Mouse (Mus musculus): ENCODE measurements around the gene Arhgef17. TPM values are rescaled to one million over a fixed set of nuclear protein-coding genes. Genes with fewer than 3 reads are reported as not detected.

Gene Arhgef17
- total RNA-seq, 2 experiments from 2014 or later: 29.6 to 35.5 TPM

GRCm38 (mm10) chr7:100941169-100941568, 9.3 kb upstream of the Arhgef17 start:
- DNase-seq: no peak

DNA sequence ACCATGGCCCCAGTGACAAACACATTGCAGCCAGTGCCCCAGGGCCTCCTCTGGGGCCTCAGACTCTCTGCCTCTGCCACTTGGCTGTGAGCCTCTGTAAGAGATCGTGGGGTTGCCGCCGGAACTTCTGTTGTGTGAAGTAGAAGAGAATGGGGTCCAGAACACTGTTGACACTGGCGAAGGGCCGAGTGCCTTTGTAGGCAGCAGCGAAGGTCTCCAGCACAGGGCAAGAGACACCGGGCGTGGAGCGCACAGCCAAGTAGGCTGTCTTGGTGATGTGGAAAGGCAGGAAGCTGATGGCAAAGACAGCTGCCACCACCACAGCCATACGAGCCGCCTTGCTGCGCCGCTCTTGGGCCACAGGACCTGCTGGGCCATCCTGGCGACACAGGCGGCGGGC, 6.2 kb upstream of the Arhgef17 start:
- DNase-seq: no peak

- DNase-seq: no peak
Observed at GRCm38 (mm10) chr7:100937481-100937880, 5.6 kb upstream of the Arhgef17 start.

DNA sequence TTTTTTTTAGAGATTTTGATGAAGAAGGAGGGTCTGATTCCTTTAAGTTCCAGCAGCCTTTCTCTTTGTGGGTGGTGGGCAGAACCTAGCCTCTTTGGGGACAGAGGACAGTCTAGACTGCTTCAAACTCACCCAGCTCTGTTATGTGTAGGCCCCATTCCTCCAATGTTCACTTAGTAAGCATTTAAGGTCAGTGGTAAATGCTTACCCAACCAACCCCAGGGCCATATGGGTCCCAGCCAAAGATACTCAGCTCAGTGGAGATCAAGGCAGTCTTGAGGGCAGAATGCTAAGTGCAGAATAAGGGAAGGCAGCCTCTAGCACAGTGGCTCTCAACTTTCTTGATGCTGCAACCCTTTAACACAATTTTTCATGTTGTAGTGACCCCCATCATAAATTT, 1.6 kb upstream of the Arhgef17 start:
- DNase-seq: no peak

- peak; percentile 90 for DNase-seq
Observed at GRCm38 (mm10) chr7:100932481-100933007, 637 bp upstream of the Arhgef17 start.

DNA sequence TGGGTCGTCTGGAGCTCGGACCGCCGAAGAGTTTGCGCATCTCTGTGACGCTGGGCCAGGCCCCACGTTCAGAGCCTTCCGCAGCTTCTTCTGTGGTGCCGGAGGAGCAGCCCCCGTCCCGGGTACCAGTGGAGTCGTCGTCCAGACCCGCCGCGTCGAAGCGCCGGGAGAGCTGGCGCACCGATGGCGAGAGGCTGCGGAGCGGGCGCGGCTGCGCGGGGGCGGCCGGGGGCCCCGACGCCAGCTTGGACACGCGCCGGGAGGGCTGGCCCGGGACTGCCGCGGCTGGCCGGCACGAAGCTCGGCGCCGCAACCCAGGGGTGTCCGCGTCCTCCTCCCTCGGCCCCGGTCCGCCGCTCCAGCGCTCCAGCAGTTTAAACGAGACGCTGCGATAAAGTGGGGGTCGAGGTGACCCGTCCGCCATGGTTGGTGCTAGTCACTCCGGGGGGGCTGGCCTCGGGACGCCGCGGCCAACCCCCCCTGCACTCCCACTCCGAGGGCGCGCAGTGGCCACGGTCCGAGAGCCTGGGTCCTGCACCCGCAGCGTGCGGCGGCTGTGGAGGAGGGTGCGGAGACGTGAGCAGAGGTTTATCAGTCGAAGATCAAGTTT, 486 bp downstream of the Arhgef17 start:
- peak; percentile 73 for DNase-seq

GRCm38 (mm10) chr7:100930619-100931315, 1.1 kb downstream of the Arhgef17 start:
- DNase-seq: peak; percentile 67

- DNase-seq: no peak
Observed at GRCm38 (mm10) chr7:100929639-100930303, 2.1 kb downstream of the Arhgef17 start.

DNA sequence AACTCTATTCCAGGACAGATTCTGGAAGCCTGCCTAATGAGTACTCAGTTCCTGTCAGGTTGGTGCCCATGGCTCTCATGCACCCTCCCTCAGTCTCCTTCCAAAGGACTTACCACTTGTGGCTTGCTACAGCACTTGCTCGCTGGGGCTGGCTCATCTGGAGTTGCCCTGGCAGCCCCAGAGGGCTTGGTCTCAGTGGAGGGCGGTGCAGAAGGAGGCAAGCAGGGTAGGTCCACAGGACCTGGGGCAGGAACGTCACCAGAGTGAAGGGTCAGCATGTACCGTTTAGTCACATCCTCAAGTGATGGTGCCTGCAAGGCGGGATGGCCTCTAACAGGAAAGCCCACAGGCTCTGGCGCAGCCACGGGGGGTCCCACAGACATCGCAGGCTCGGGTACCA, 3.5 kb downstream of the Arhgef17 start:
- no peak for DNase-seq

GRCm38 (mm10) chr7:100927287-100928000, 4.5 kb downstream of the Arhgef17 start:
- no peak for DNase-seq

- DNase-seq: no peak
Observed at GRCm38 (mm10) chr7:100926311-100926923, 5.5 kb downstream of the Arhgef17 start.

DNA sequence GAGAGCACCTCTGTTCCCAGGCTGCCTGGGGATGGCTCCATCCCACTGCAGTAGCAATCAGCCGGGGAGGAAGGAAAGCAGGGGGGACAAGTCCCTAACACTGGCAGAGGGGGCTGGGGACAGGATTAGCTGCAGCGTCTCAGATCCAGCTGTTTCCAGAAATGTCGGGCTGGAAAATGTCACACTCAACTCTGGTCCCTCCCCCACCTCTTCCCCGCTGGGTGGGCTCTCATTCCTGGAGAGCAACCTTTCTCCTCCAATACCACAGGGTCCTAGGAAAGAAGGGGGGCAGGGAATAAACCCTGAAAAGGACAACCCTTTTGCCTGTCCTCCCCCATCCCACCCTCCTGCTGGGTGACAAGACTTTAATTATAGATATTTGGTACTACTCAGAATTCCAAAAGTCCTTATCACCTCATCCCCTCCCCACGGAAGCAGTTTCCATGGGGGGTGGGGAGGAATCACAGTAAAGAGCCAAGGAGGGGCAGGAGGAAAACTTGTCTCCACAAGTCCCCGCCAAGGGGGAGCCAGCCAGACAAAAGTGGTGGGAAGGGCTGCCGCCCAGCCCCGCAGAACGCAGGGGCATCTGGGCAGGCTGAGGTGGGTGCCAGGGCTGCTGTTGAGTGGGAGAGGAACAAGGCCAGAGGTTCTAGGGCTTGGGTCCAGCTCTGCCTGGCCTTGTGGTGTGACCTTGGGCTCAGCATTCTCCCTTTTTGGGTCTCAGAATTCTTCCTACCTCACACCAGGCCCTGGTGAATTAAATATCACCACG, 7.0 kb downstream of the Arhgef17 start:
- DNase-seq: no peak

DNA sequence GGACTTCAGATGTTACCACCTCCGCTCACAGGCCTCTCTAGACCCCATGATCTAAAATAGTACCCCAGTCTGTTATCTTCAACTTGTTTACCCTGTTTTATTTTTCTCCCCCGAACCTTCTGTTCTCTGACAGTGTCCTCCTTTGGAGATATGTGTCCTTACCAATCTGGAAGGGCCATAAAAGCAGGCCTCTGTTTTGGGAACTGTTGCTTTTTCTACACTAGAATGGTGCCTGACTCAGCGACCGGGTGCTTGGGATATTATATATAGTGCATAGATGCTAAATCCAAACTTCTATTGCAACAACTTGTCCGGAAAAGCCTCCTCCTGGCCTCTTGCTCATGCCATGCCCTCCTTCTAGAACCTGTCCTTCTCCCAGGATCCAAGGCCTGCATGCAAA, 7.7 kb downstream of the Arhgef17 start:
- DNase-seq: no peak

- DNase-seq: no peak
Observed at GRCm38 (mm10) chr7:100922907-100923306, 9.0 kb downstream of the Arhgef17 start.

DNA sequence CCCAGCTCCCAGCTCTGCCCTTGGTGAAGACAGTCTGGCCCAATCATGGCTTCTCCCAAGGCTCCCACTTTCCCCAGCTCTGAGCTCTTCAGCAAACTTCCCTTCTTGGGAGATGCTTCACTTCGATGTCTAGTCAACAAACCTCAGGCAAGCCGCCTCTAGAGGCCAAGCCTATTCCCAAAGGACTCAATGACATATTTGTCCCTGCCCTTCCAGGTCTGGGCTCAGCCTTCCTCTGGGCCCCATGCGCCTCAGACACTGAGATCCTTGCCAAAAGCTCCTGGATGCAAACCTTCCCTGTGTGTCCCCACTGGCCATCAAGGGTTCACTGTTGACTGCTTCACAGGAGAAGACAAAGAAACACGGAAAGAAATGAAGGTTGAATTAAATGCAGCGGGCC, 10.6 kb downstream of the Arhgef17 start:
- no peak for DNase-seq

DNA sequence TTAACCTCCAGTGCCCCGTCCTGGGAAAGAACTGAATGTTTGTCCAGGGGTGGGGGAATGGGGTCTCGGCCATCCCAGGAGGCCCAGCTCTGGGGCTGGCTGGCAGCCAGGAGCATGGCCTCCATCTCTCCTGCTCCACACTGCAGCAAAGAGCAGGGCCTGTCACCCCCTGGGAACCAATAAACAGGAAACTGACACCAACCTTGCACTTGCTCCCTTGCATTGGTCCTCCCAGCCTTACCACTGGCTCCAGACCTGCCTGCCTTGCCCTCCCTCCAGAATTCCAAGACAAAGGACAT, 12.1 kb downstream of the Arhgef17 start:
- DNase-seq: no peak

GRCm38 (mm10) chr7:100919006-100919808, 12.7 kb downstream of the Arhgef17 start:
- DNase-seq: no peak

DNA sequence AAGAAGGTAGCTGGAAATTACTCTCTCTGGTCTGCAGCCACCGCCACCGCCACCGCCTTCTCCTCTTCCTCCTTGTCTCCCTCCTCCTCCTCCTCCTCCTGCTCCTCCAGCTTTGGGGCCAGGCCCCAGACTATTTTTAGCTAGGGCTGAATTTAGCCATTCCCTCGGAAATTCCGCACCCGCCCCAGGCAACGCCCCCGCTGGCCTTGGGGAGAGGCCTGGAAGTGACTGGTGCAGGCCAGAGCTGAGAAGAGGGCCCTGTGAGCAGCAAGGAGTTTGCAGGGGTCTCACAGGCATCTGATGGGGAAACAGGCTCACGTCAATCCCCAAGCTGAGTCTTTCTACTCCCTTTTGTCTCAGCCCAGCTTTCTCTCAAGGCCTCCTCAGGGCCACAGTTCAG, 13.7 kb downstream of the Arhgef17 start:
- peak; percentile 61 for DNase-seq

GRCm38 (mm10) chr7:100917751-100918150, 14.2 kb downstream of the Arhgef17 start:
- no peak for DNase-seq

DNA sequence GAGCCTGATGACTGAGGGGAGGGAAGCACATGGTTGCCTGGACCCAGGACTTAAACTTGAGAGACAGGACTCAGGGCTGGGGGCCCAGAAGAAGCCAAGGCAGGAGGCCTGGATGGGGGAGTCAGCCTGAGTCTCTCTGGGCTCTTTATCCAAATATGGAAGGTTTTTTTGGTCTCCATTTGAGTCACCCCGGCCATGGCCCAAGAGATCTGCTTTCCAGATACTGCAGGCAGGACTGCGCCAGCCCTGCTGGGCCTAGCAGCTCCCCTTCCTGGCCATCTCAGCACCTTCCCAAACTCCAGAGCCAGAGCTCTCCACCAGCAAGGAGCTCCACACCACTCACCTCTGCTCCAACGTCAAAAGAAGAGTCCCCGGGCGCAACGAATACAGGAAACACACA, 15.4 kb downstream of the Arhgef17 start:
- DNase-seq: no peak

DNA sequence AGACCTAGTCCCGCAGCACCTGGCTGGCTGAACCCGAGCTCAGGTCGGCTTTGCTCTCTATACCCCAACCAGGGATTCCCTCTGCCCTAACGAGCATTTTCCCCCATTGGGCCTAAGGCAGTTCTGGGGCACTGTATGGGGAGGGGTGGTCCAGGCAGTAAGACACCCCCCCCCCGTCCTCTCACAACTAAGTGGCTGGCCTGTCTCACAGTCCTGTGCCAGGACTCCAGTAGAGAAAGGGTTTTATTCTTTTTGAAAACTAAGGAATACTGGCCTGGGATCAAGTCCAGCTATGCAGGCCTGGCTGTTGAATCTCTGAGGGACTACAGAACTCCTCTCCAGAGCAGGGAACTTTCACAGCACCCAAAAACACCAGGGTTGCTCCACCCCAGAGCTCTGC, 16.7 kb downstream of the Arhgef17 start:
- DNase-seq: no peak

All from gastrocnemius, postnatal 10 days (tissue).